Mouse (Mus musculus): Measurements from ENCODE around the gene Crim1.

GRCm38 (mm10) chr17:78358251-78358726 lies 158.2 kb downstream of the Crim1 start:
- TF ChIP-seq TCF12 (IDR thresholded peaks at IDR 0.05; ENCODE audit: insufficient read depth, poor library complexity, severe bottlenecking) (no peak), POLR2A (IDR thresholded peaks at IDR 0.05; ENCODE audit: insufficient read length, low read depth) (no peak), MAX (IDR thresholded peaks at IDR 0.05; ENCODE audit: low read depth) (no peak), MYOD1 (IDR thresholded peaks at IDR 0.05; ENCODE audit: control insufficient read depth in 1 of 3, insufficient read length in 2 of 3, low read depth in 2 of 3) (no peak), SRF (IDR thresholded peaks at IDR 0.05; ENCODE audit: control insufficient read depth, insufficient read length, low read depth) (no peak), MYOG (IDR thresholded peaks at IDR 0.05; ENCODE audit: control insufficient read depth in 1 of 3, insufficient read depth in 1 of 3, insufficient read length in 2 of 3, low read depth in 2 of 3) (no peak), USF1 (IDR thresholded peaks at IDR 0.05; ENCODE audit: low read depth) (no peak), E2F4 (IDR thresholded peaks at IDR 0.05; ENCODE audit: insufficient read depth) (no peak), POLR2AphosphoS2 (IDR thresholded peaks at IDR 0.05; ENCODE audit: insufficient read length, low read depth) (no peak), TCF3 (IDR thresholded peaks at IDR 0.05; ENCODE audit: insufficient read length, low read depth) (no peak), REST (IDR thresholded peaks at IDR 0.05; ENCODE audit: insufficient read depth, insufficient read length) (no peak)
